Mouse (Mus musculus) layer of hippocampus, adult 11-12 months (tissue): ENCODE measurements around the gene Kat6b.
A peak's percentile ranks its signal among the peaks of the same experiment; 100 is the strongest.

Experiments used
- DNase-seq: peaks from one replicate; pipeline ENCODE4 v3.0.0; 2022; ENCODE audit warnings: low spot score

The Kat6b gene

GRCm38 (mm10) chr14:21523234-21523633 lies 42.0 kb downstream of the Kat6b start:
- DNase-seq = peak; percentile 41

- DNase-seq = peak; percentile 43
These were observed 42.7 kb downstream of the Kat6b start for GRCm38 (mm10) chr14:21523851-21524441.

- no peak for DNase-seq
These were observed 44.4 kb downstream of the Kat6b start for GRCm38 (mm10) chr14:21525674-21526073.

GRCm38 (mm10) chr14:21533566-21533965 lies 52.3 kb downstream of the Kat6b start:
- DNase-seq = no peak

GRCm38 (mm10) chr14:21534066-21534465 lies 52.8 kb downstream of the Kat6b start:
- DNase-seq = no peak

- DNase-seq = no peak
These were observed 53.5 kb downstream of the Kat6b start for GRCm38 (mm10) chr14:21534542-21535272.

GRCm38 (mm10) chr14:21536485-21537181 lies 55.4 kb downstream of the Kat6b start:
- DNase-seq = no peak

- DNase-seq = no peak
These were observed 56.6 kb downstream of the Kat6b start for GRCm38 (mm10) chr14:21537838-21538237.

- no peak for DNase-seq
These were observed 58.5 kb downstream of the Kat6b start for GRCm38 (mm10) chr14:21539731-21540130.

GRCm38 (mm10) chr14:21540361-21540760 lies 59.1 kb downstream of the Kat6b start:
- DNase-seq = no peak

GRCm38 (mm10) chr14:21545529-21545928 lies 64.3 kb downstream of the Kat6b start:
- no peak for DNase-seq

- no peak for DNase-seq
These were observed 65.1 kb downstream of the Kat6b start for GRCm38 (mm10) chr14:21546351-21546750.

- DNase-seq = no peak
These were observed 66.1 kb downstream of the Kat6b start for GRCm38 (mm10) chr14:21547297-21547696.

GRCm38 (mm10) chr14:21547965-21548364 lies 66.7 kb downstream of the Kat6b start:
- DNase-seq = no peak

- no peak for DNase-seq
These were observed 67.8 kb downstream of the Kat6b start for GRCm38 (mm10) chr14:21548952-21549607.

GRCm38 (mm10) chr14:21549608-21550115 lies 68.4 kb downstream of the Kat6b start:
- DNase-seq = no peak

- DNase-seq = no peak
These were observed 69.3 kb downstream of the Kat6b start for GRCm38 (mm10) chr14:21550576-21550975.

GRCm38 (mm10) chr14:21551655-21552054 lies 70.4 kb downstream of the Kat6b start:
- DNase-seq = no peak

GRCm38 (mm10) chr14:21552958-21553357 lies 71.7 kb downstream of the Kat6b start:
- no peak for DNase-seq

GRCm38 (mm10) chr14:21554046-21554445 lies 72.8 kb downstream of the Kat6b start:
- DNase-seq = no peak

- no peak for DNase-seq
These were observed 77.4 kb downstream of the Kat6b start for GRCm38 (mm10) chr14:21558440-21559131.

GRCm38 (mm10) chr14:21559447-21559846 lies 78.2 kb downstream of the Kat6b start:
- DNase-seq = no peak
